Mouse (Mus musculus) heart, adult 2 months (tissue): ENCODE measurements around the gene Trim39.

Experiments used
- CTCF ChIP-seq: fragments of 200-600 bp; IDR thresholded peaks from 2 replicates; pipeline ENCODE4 v1.8.1; 2022; ENCODE audit warnings: antibody characterized with exemption, mild to moderate bottlenecking, moderate library complexity
- EP300 ChIP-seq: fragments of 200-500 bp; IDR thresholded peaks from 2 replicates; pipeline ENCODE4 v1.6.1; 2011; ENCODE audit warnings: low read depth, low read length, control low read depth; ENCODE audit not compliant: insufficient read depth
- POLR2A ChIP-seq: fragments of 200-500 bp; IDR thresholded peaks from 2 replicates; pipeline ENCODE4 v1.6.1; 2011; ENCODE audit warnings: mild to moderate bottlenecking, low read depth, low read length, control low read depth; ENCODE audit not compliant: insufficient read depth

DNA sequence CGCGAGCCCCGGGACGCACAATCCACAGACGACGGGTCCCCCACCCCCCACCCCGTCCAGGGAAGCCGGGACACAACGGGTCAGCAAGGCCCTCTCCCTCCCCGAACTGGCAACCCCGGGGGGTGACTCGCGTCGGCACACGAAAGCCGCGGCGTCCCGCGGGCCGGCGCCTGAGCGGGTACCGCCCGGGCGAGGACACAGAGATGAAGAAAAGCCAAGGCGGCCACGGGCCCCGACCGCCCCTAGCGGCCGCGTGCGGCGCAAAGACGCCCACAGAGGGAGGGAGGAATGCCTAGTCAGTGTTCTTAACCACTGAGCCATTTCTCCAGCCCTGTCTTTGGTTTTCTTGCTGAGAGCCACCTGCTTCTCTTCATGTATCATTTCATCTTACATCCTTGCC is 40.7 kb downstream of the Trim39 start:
- TF ChIP-seq POLR2A = no peak
- TF ChIP-seq CTCF = no peak; the same call in none of the 2 replicates
- TF ChIP-seq EP300 = no peak
